Mouse (Mus musculus): Measurements from ENCODE around the gene Fzd5.

Fzd5 gene

GRCm38 (mm10) chr1:64733453-64734245 lies 3.9 kb downstream of the Fzd5 start:
- DNase-seq, result no peak

DNA sequence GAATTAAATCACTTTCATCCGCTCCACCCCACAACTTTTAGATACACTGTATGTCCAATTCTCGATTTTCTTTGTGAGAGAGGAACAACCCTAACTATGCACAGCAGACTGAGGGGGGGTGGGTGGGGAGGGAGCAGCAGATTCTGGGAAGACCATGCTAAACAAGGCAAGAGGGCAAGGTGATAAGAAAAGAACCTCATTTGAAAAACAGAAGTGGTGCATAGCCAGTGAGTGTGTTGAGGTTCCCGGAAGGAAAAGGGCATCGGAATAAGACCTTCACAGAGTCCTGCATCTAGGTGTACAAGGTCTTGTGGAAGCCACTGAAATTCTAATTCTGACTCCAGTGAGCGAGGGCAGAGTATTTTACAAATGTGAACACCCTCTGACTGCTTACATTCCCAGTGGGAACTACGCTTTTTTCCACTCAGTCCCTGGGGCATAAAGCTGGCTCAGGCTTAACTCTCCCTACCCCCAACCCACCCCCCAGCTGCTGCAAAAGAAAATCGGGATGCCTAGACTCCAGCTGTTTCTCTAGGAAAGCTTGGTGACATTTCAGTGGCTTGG lies 4.8 kb downstream of the Fzd5 start:
- DNase-seq, result no peak

GRCm38 (mm10) chr1:64732161-64732560 lies 5.4 kb downstream of the Fzd5 start:
- DNase-seq, result no peak

DNA sequence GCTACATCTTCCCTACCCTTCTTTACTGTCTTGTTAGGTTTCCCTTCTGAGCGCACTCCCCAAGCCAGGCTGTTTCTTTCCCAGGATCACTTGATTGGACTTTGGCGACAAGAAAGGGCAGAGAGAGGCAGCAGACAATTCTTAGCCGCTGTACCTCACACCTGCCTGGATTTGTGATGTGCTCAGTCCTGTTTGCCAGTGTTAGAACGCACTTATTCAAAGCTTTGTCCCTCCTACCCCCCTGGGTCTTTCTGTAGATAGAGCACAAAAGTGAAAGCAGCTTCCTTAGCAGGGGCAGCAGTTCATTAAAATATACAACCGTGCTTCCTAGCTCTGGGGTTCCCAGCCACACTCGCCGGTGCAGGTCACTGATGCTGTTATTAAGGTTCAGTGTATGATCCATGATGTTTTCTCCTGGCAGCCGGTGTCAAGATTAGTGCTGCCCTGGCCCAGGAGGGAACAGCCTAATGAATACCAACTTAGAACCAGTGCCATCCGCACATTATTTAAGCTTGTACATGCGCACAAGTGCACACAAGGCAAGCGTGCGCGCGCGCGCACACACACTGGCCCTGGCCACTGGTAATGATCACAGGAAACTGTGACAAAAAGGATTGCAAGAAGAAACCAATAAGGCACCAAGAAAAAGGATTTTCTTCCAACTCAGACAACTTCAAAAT lies 6.1 kb downstream of the Fzd5 start:
- DNase-seq, result no peak

- no peak for DNase-seq
Observed at GRCm38 (mm10) chr1:64730046-64730445, 7.5 kb downstream of the Fzd5 start.

DNA sequence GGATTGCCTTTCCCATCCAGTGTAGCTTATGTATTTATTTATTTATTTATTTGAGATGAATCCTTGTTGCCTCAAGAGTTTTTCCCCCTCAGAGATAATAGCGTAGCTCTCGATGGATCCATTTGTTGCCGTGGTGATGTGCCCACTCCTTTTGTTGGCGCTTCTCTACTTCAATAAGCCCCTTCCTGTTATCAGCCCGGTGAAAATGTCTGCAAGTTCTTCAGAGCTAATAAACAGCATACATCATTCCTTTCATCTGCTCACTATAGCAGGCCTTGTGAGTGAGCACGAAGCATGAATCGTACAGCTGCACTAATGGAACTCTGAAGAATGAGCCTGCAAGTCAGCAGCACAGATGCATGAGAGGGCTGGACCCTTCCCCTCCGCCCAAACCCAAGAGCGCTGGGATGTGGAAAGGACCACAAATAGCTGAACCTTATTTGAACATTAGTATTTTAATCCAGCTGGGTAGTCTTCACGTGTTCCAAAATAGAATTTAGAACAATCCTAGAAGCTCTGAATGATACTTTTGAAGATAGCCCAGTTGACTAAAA lies 16.4 kb downstream of the Fzd5 start:
- no peak for DNase-seq

DNA sequence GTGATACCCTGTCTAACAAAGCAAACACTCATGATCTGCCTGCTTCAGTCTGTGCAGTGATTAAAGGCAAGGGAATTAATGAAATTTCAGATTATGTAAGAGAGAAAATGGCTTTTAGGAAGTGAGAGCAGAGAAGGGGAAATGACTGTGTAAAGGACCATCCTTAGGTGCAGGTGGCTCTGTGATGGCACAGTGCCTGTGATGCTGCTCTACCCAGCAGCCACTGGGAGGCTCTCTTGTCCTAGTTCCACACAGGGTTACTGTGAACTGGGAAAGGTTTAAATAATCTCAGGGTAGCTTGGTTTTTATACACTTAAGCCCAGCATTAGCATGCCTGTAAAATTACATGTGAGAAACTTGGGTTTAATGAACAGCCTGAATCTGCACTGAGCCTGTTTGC lies 20.0 kb downstream of the Fzd5 start:
- peak; percentile 67 for DNase-seq

- peak; percentile 10 for DNase-seq
Observed at GRCm38 (mm10) chr1:64716589-64717304, 20.8 kb downstream of the Fzd5 start.

GRCm38 (mm10) chr1:64715458-64715857 lies 22.1 kb downstream of the Fzd5 start:
- DNase-seq, result no peak

DNA sequence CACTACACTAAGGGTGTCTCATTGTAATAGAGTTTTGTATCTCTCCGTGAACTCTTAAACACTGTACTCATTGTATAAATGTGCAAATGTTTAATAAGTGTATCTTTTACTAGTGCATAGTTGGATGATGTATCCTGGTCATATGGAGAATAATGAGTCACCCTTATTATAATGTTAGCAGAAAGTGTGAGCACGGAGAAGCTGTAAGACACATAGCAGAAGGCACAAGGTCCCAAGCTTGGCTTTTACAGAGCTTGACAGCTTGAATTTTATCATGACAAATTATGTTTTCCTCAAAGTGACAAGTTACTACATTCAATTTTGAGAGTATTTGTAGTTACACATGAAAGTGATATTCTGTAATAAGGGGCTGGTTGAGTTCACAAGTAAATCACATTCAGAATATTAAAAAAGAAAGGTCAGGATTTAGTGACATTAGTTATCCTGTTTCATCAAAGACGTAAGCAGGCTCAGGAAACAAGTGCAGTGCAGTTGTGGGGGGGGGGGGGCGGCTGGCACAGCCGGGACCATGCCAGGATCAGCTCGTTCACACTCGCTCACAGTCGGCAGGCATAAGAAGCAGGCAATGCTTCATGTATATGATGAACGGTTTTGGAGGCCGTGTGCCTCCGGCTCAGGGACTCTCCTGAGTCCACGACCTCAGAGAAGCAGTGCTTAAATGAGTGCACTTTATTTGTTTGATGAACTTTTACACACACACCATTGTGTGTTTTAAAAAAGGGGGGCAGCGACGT lies 25.4 kb downstream of the Fzd5 start:
- no peak for DNase-seq

GRCm38 (mm10) chr1:64709891-64710290 lies 27.7 kb downstream of the Fzd5 start:
- no peak for DNase-seq

DNA sequence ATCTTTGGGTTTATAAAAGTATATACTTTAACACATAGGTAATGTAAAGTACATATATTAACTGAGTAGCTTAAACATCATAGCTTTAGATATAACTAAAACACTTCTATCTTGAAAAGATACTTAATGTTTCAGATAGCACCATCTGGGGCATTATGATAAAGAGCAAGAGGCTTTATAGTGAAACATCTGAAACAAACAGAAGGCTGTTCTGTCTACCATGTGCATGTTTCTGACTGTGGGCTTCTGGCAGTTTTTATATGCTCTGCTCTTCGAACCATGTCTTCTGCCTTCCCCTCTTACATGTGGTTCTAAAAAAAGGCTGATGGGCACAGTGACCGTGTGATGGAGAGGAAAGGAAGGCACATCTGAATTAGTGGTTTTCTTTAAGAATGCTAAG lies 30.9 kb downstream of the Fzd5 start:
- DNase-seq, result no peak

- DNase-seq, result peak; percentile 80
Observed at GRCm38 (mm10) chr1:64705230-64705629, 32.3 kb downstream of the Fzd5 start.

- DNase-seq, result no peak
Observed at GRCm38 (mm10) chr1:64701780-64702179, 35.8 kb downstream of the Fzd5 start.

GRCm38 (mm10) chr1:64695156-64695555 lies 42.4 kb downstream of the Fzd5 start:
- DNase-seq, result no peak

DNA sequence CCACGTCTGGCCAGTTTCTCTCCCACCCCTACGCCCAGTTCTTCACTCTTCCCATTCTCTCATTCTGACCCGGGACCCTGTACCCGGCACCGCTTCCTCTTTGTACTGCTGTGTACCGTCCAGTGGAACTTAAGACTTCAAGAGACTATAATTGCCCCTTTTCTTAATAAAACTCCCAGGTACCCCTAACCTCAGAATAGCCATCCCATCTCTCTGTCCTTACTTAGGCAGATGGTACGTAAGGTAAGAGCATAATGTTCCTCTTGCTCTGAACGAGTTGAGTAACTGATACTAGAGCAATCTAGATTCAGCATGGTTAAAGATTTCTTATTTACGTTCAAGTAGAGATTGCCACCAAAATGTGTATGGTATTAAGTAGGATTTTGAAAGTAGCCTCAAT lies 46.0 kb downstream of the Fzd5 start:
- no peak for DNase-seq

DNA sequence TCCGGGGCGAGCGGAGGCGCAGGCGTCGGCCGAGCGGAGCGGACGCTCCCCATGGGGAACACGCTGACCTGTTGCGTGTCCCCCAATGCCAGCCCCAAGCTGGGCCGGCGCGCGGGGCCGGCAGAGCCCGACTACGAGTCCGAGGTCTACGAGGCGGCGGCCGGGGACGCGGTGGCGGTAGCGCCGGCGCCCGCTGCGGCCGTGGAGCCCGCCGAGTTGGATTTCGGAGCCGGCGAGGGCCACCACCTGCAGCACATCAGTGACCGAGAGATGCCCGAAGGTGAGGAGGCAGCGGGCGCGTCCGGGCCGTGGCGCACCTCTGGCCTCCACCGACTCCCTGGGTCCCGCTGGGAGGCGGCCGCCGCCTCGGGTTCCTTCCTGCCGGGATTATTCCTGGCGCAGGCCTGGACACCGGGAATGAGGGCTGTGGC lies 46.4 kb downstream of the Fzd5 start:
- DNase-seq, result peak; percentile 57

GRCm38 (mm10) chr1:64690213-64691013 lies 47.1 kb downstream of the Fzd5 start, which contains the start of gene Ccnyl1:
Ccnyl1 (plus strand) TSS chr1:64690455.
- DNase-seq, result peak; percentile 99

DNA sequence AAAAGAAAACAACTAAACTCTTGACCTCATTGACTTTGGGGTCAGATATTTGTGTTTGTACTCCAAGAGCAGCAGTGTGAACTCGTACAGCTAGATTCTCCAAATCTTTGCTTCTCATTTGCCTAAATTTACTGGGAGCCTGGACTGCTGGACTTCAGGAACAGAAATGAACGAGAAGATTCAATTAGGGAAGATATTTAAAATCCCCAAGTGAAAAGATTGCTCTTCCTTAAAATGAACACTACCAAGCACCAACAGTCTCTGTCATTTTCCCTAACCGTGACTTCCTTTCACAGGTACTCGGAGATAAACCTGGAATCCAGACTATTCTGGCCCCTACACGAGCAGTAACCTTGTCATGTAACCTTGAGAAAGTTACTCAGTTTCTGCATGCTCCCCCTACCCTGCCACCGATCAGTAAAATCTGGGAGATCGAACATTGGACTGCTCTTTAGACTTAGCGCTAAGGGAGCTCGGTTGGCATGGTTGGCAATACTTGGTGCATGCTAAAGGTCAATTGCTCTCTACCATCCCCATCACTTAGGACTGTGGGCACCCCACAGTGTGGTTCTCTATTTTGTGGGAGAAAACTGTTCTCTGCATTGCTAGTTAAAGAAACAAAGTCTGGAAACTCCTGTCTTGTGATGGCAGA lies 47.9 kb downstream of the Fzd5 start:
- DNase-seq, result no peak

GRCm38 (mm10) chr1:64688046-64688445 lies 49.5 kb downstream of the Fzd5 start:
- no peak for DNase-seq

DNA sequence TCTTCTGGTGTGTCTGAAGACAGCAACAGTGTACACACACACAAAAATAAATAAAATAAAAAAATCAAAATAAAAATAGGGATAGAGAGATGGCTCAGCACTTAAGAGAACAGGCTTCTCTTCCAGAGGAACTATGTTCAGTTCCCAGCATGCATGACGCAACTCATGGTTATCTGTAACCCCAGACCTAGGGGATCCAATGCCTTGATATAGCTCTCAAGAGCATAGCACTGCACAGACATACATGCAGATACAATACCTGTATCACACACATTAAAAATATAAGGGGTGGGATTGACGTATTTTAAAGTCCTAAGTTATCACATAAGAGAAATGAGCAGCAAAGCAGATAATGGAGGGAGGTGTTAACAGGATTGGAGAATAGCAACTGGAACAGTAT lies 53.1 kb downstream of the Fzd5 start:
- DNase-seq, result no peak

Data from lung, postnatal 14 days (tissue).